Mouse (Mus musculus): ENCODE results near the gene Ormdl1. TPM values are rescaled to one million over a fixed set of nuclear protein-coding genes. Genes with fewer than 3 reads are reported as not detected.
A peak's percentile ranks its signal among the peaks of the same experiment; 100 is the strongest.
"Not testable (repeated sequence)": the region's sequence is repeated elsewhere in the genome, so short reads cannot be mapped to it uniquely, and the experiment has no call there.

Gene Ormdl1
- total RNA-seq (2015): 32.5 and 34.6 TPM in 2 replicates
- 27.0 and 34.7 TPM in 2 replicates for total RNA-seq (2017)

- ATAC-seq (ENCODE audit: poor library complexity, severe bottlenecking): peak; percentile 99
Measured at GRCm38 (mm10) chr1:53296581-53297383, at the start of gene Ormdl1, which contains the start of the genes Pms1 and Gm28778. TSS of gene Ormdl1 (plus strand) at chr1:53297095. TSS of gene Pms1 (minus strand) at chr1:53297018. TSS of gene Gm28778 (plus strand) at chr1:53297111.

GRCm38 (mm10) chr1:53264958-53265612, 31.8 kb upstream of the Ormdl1 start:
- peak; percentile 82 for ATAC-seq (ENCODE audit: poor library complexity, severe bottlenecking)

DNA sequence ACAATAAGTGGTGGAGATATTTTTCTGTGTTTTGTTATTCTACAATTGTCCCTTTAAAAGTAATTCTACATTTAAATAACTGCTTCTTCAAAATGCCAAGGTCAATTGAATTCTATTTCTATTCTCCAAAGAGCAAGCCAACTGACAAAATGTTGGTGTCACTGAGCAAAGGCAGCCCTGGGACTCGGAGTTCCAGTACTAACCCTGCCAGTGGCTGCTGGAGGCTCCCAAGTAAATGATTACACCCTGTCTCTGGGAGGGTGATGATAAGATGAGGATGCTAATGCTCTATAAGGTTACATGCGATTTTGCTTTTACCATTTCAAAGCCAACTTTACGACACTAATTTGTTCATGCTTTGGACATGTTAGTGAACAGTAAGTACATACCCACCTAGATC, 27.0 kb upstream of the Ormdl1 start:
- no peak for ATAC-seq (ENCODE audit: poor library complexity, severe bottlenecking)

DNA sequence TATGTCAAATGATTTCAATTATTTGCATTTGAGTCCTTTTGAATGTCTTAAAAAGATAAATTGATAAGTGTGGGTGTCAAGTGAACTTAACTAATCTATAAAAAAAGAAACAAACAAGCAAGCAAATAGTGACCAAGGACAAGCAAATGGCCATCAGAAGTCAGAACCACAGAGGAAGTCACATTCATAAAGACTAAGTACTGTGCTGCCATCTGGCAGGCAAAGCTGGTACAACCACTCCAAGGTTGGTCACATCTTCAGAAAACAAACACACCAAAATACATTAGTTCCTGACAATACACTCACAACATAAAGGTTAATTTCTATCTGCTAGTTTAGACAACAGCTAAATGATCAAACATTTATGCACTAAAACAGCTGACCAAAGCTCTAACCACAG, 24.2 kb upstream of the Ormdl1 start:
- ATAC-seq (ENCODE audit: poor library complexity, severe bottlenecking): peak; percentile 63

GRCm38 (mm10) chr1:53291197-53291596, 5.7 kb upstream of the Ormdl1 start:
- no peak for ATAC-seq (ENCODE audit: poor library complexity, severe bottlenecking)

- no peak for ATAC-seq (ENCODE audit: poor library complexity, severe bottlenecking)
Measured at GRCm38 (mm10) chr1:53300506-53300905, 3.6 kb downstream of the Ormdl1 start.

DNA sequence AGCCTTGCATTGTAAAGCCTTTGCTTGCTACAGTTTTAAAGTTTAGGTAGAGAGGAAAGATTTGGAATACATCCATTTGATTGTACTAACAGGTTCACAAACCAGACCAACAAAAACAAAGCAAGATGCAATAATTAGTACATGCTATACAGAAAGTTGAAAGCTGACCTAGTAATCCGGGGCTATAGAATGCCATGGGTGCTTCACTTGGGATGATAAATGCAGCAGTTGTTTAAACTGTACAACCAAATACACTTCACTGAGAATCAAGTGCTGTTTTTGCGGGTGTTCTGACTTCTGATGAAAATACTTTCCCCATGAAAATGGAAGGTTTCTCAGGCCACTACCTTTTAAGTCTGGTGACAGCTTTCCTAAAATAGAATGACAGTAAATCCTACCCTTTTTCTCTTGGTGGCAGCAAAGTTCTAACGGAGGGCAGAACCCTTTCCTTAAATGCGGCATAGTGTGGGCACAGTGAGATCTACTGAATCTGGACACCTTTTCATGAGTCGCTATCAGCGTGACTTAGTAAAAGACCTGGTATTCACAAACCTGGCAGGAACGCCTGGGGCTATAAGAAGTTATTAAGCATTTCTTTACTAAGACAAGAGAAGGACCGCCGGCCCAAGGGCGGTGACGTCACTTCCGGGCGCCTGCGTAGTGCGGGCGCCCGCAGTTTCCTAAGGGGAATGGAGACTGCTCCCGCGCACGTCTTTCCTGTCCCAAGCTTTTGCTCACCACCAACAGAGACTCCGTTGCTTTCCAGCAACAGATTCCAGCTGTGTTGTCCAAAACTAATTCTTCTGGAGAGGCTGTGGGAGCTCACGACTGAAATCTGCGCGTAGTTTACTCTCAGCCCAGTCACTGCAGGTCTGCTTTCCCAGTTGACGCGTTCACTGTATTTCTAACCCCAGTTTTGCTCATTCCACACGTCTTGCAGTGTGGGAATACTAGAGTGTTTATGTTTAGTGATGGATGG, 16.4 kb downstream of the Ormdl1 start, which contains the start of gene Osgepl1:
TSS of gene Osgepl1 (plus strand) at position 636 of the 979 bp plus-strand sequence.
- ATAC-seq (ENCODE audit: poor library complexity, severe bottlenecking): peak; percentile 98

GRCm38 (mm10) chr1:53321662-53322344, 24.9 kb downstream of the Ormdl1 start:
- ATAC-seq (ENCODE audit: poor library complexity, severe bottlenecking): no peak

- no peak for ATAC-seq (ENCODE audit: poor library complexity, severe bottlenecking)
Measured at GRCm38 (mm10) chr1:53323254-53323653, 26.4 kb downstream of the Ormdl1 start.

DNA sequence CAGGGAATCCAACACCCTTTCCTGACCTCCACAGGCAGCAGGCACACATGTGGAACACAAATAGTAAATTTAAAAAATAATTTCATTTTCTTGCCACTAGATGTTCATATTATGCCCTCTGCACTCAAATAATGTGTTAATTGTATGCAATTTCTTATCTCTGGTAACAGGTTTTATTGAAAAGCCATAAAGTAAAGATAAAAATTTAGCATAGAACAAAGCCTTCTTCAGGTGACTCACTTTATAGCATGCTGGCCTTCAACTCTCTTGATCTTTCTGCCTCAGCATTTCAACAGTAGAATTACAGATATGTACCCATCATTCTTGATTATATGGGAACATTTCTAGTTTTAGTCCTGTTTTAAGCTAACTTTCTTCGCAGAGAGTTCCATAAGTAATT, 27.4 kb downstream of the Ormdl1 start:
- no peak for ATAC-seq (ENCODE audit: poor library complexity, severe bottlenecking)

- no peak for ATAC-seq (ENCODE audit: poor library complexity, severe bottlenecking)
Measured at GRCm38 (mm10) chr1:53324827-53325494, 28.1 kb downstream of the Ormdl1 start.

DNA sequence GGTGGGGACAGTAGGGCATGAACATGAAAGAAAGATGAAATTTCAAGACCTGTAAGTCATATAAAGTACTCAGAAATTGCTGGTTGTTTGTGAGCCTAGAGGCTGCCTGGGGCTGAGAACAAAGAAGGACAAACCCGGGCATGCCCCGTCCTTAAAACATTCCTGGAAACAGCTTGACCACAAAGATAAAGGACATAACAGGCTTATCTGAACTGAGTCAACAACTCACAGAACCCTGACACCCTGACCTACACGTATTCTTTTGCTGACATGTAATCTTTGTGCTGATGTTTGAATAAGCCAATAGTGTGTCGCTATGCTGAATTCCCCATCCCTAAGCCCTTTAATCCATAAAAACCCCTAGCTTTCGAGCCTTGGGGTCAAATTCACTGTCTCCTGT, 36.6 kb downstream of the Ormdl1 start:
- not testable (repeated sequence) for ATAC-seq (ENCODE audit: poor library complexity, severe bottlenecking)

GRCm38 (mm10) chr1:53335465-53335864, 38.6 kb downstream of the Ormdl1 start:
- ATAC-seq (ENCODE audit: poor library complexity, severe bottlenecking): no peak

GRCm38 (mm10) chr1:53337403-53337802, 40.5 kb downstream of the Ormdl1 start:
- not testable (repeated sequence) for ATAC-seq (ENCODE audit: poor library complexity, severe bottlenecking)

DNA sequence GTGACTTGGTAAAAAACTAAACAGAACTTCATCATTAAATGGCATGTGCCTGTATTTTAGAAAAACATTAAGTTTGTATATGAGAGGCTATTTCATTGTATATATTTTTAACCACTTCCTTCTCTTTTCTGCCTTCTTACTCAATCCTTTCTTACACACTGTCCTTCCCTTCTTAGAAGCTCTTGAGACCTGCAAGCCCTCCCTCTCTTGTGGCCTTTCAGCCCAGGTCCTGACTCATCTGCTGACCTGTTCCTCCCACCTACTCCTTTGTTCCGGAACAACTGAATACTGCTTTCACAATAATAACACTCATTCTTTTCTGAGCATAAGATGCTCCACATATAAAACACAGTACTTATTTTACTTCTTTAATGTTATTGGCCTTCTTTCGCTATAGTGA, 44.2 kb downstream of the Ormdl1 start:
- ATAC-seq (ENCODE audit: poor library complexity, severe bottlenecking): peak; percentile 99

DNA sequence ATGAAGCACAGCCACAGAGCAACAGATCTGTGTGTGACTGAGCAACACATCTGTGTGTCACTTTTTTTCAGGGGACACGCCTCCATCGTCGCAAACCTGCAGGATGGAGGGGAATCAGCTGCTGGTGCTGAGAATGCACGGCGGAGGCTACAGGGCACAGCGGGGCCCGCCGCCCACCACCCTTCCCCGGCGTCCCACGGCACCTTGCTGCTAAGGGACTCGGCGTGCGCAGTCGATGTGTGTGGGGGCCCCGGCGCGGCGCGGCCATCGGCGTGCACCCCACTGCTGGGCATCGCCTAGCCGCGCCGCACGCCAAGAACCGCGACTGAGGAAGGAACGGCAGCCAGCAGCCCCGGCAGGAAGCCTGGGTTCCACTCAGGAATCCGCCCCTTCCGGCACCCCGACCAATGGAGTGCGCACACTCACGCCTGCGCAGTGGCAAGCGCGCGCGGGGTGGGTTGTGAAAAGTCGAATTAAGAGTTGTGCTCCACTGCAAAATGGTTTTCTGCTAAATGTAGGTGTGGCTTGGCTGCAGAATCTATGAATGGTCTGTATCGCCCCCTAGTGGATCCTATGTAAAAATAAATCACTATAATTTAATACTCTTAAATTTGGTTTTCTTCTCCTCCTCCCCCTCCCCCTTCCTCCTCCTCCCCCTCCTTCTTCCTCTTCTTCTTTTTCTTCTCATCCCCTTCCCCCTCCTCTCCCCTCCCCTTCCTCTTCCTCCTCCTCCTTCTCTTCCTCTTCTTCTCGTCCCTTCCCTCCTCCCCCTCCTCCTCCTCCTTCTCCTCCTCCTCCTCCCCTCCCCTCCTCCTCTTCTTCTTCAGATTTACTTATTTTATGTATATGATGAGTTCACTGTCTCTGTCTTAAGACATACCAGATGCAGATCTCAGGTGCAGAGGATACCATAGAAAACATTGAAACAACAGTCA, 55.7 kb downstream of the Ormdl1 start, which contains the start of the genes Asdurf, Gm28551 and Asnsd1:
TSS of gene Asdurf (minus strand) at position 293 of the 935 bp plus-strand sequence.
TSS of gene Gm28551 (minus strand) at position 341 of the 935 bp plus-strand sequence.
TSS of gene Asnsd1 (minus strand) at position 426 of the 935 bp plus-strand sequence.
- peak; percentile 99 for ATAC-seq (ENCODE audit: poor library complexity, severe bottlenecking)

- ATAC-seq (ENCODE audit: poor library complexity, severe bottlenecking): no peak
Measured at GRCm38 (mm10) chr1:53358988-53359387, 62.1 kb downstream of the Ormdl1 start.
